ENCODE assay signal across 19 mouse cellular contexts in genomic region chr3:102498113-102498512, GRCm38 (mm10). TPM values are rescaled to one million over a fixed set of nuclear protein-coding genes. Genes with fewer than 3 reads are reported as not detected.
"Had no signal": no experiment of that assay in that cellular context is flagged by ENCODE, and none has a peak within 500 bp of the region (broad histone marks: within the 10 kb centered on the region; RNA-seq: fewer than 3 reads in every experiment).

No protein-coding gene starts in this region.

- ATAC-seq: liver, postnatal 0 days had no signal

- H3K27me3 ChIP-seq: lung, embryonic 15.5 days; stomach, embryonic 15.5 days had no signal

- H3K4me1 ChIP-seq: lung, embryonic 15.5 days; stomach, embryonic 15.5 days had no signal

- H3K4me2 ChIP-seq: liver, embryonic 11.5 days; lung, embryonic 15.5 days; midbrain, embryonic 11.5 days; stomach, embryonic 15.5 days had no signal

- H3K4me3 ChIP-seq: layer of hippocampus, adult 2 months; lung, embryonic 15.5 days; stomach, embryonic 15.5 days had no signal

- H3K9ac ChIP-seq: liver, embryonic 14.5 days; liver, postnatal 0 days; lung, embryonic 15.5 days; stomach, embryonic 15.5 days had no signal

- DNase-seq: kidney, adult 11 months; kidney, adult 9 months; kidney, postnatal 14 days; layer of hippocampus, adult 9-11 months; liver, postnatal 0 days; lung, postnatal 10 days; lung, postnatal 4 days; midbrain, embryonic 14.5 days; right cerebral cortex, postnatal 14 days; right cerebral cortex, postnatal 4 days; thymus, postnatal 25 days had no signal

- H3K27ac ChIP-seq: layer of hippocampus, adult 2 months; liver, embryonic 14.5 days; lung, embryonic 15.5 days; stomach, embryonic 15.5 days had no signal

- H3K9me3 ChIP-seq: lung, embryonic 15.5 days; stomach, embryonic 15.5 days had no signal

- H3K36me3 ChIP-seq: lung, embryonic 15.5 days; stomach, embryonic 15.5 days had no signal

RNA-seq across cellular contexts. Expression of gene Ngf, which starts 28.4 kb away (rescaled TPM):
- total RNA-seq: megakaryocyte progenitor cell, adult 5-6 weeks; megakaryocyte-erythroid progenitor cell, adult 5-6 weeks had no signal
- polyA plus RNA-seq: liver, embryonic 11.5 days had no signal
